Mouse (Mus musculus): ENCODE results near the gene Dmrt3. TPM values are rescaled to one million over a fixed set of nuclear protein-coding genes. Genes with fewer than 3 reads are reported as not detected.
A peak's percentile ranks its signal among the peaks of the same experiment; 100 is the strongest.

Gene Dmrt3
- polyA plus RNA-seq, 1 experiment from 2014 or later, result 0.80 TPM

DNA sequence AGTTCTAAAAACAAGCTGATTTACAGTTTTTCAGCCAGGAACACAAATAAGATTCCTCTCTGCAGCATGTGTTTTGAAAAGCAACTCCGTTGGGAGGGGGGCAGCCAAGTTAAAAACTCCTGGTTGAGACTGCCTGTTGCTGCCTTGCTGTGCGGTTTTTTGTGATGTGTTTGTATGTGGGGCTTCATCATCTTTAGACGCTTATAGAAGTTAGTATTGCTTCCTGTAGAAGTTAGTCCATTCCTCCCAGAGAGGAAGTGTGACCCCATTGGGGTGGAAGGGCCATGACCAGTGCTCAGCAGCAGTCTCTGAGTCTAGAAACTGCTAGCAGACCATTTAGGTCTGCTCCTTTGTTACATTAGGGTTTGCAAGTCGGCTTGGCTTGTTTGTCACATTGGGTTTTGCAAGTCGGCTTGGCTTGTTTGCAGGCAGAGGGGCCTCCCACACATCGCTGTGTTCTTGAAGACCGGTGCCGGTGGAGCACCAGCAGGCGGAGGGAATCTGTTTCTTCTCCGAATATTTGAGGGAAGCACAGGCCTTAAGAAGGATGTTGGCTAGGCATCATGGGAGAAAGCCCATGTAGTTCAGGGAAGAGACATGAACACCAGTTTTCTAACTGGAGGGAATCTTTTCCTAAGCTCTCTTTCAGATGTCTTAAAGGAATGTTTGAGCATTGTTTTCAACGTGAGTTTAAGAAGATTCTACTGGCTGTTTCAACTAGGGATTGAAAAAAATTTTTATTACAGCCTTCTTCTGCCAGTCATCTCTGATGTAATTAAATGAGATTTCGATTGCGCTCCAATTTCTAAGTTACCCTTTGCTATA, 3.6 kb downstream of the Dmrt3 start:
- DNase-seq (ENCODE audit: low spot score) (no peak), ATAC-seq (ENCODE audit: low FRiP score) (no peak)
- no peak overlapping the region for H3K27ac ChIP-seq
- H3K27me3 ChIP-seq (ENCODE audit: control insufficient read depth, insufficient read depth, low read length), result peaks cover 100% of the 10 kb centered on the region
- no peak overlapping the region for H3K4me3 ChIP-seq (replicated peaks; ENCODE audit: low read length)
- 5% methylated on average over 13 of the region's 13 CpGs for WGBS
- H3K9ac ChIP-seq, result no peak overlapping the region
- H3K36me3 ChIP-seq (replicated peaks; ENCODE audit: control insufficient read depth, insufficient read depth), result no peaks in the 10 kb centered on the region
- H3K4me1 ChIP-seq (replicated peaks; ENCODE audit: control insufficient read depth, insufficient read depth, low read length), result peaks cover 10% of the 10 kb centered on the region; the same call in 1 of the 2 replicates
- no peaks in the 10 kb centered on the region for H3K9me3 ChIP-seq (ENCODE audit: control insufficient read depth, low read length)
- no peak overlapping the region for H3K4me2 ChIP-seq (replicated peaks)

DNA sequence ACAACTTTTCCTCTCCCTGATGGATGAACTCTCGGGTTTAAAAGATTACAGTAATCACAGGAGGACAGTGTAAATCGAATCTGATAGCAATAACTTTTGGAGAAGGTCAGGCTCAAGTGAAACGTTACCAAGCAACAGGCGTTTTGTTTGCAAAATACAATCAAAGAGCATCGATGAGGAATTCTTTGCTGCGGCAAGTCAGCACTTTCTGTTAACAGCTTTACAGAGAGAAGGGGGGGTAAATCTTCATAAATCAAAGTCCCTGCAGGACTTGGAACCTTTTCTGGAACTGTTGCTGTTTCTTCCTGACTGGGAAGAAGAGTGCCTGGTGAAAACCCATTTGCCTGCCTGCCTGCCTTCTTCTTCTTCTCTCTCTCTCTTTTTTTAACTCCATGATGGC, 5.8 kb downstream of the Dmrt3 start:
- no peaks in the 10 kb centered on the region for H3K36me3 ChIP-seq (replicated peaks; ENCODE audit: control insufficient read depth, insufficient read depth)
- H3K9ac ChIP-seq, result no peak overlapping the region
- peaks cover 100% of the 10 kb centered on the region for H3K27me3 ChIP-seq (ENCODE audit: control insufficient read depth, insufficient read depth, low read length)
- H3K4me2 ChIP-seq (replicated peaks), result no peak overlapping the region
- ATAC-seq (ENCODE audit: low FRiP score) (no peak), DNase-seq (ENCODE audit: low spot score) (no peak)
- H3K9me3 ChIP-seq (ENCODE audit: control insufficient read depth, low read length), result no peaks in the 10 kb centered on the region
- no peak overlapping the region for H3K4me3 ChIP-seq (replicated peaks; ENCODE audit: low read length)
- H3K27ac ChIP-seq, result no peak overlapping the region
- H3K4me1 ChIP-seq (replicated peaks; ENCODE audit: control insufficient read depth, insufficient read depth, low read length), result peaks cover 2% of the 10 kb centered on the region; the same call in 1 of the 2 replicates
- WGBS, result 17% methylated on average over 6 of the region's 6 CpGs

DNA sequence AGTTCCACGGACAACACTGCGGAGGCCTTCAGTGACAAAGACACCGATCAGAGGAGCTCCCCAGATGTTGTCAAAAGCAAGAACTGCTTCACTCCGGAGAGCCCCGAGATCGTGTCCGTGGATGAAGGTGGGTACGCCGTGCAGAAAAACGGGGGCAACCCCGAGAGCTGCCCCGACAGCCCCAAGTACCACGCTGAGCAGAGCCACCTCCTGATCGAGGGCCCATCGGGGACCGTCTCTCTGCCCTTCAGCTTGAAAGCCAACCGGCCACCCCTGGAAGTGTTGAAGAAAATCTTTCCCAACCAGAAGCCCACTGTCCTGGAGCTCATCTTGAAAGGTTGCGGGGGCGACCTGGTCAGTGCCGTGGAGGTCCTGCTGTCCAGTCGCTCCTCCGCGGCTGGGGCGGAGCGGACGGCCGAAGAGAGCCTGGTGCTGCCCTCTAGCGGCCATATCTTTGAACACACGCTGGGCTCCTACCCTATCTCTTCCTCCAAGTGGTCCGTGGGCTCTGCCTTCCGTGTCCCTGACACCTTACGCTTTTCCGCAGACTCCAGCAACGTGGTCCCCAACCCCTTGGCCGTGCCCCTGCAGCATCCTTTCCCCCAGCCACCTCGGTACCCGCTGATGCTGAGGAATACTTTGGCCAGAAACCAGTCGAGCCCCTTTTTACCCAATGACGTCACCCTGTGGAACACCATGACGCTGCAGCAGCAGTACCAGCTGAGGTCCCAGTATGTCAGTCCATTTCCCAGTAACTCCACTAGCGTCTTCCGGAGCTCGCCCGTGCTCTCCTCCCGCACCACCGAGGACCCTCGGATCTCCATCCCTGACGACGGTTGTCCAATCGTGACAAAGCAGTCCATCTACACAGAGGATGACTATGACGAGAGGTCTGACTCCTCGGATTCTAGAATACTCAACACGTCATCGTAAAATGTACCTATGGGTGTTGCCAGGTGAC, 12.5 kb downstream of the Dmrt3 start:
- DNase-seq (ENCODE audit: low spot score) (peak; percentile 76), ATAC-seq (ENCODE audit: low FRiP score) (peak; percentile 37; the same call in 1 of the 2 replicates)
- peak overlapping the region; percentile 14; the same call in 1 of the 2 replicates for H3K4me3 ChIP-seq (replicated peaks; ENCODE audit: low read length)
- H3K4me2 ChIP-seq (replicated peaks), result peak overlapping the region; percentile 48
- no peak overlapping the region for H3K9ac ChIP-seq
- no peak overlapping the region for H3K27ac ChIP-seq
- peaks cover 94% of the 10 kb centered on the region for H3K27me3 ChIP-seq (ENCODE audit: control insufficient read depth, insufficient read depth, low read length)
- H3K4me1 ChIP-seq (replicated peaks; ENCODE audit: control insufficient read depth, insufficient read depth, low read length), result no peaks in the 10 kb centered on the region
- WGBS, result 28% methylated on average over 54 of the region's 54 CpGs
- H3K36me3 ChIP-seq (replicated peaks; ENCODE audit: control insufficient read depth, insufficient read depth), result no peaks in the 10 kb centered on the region
- H3K9me3 ChIP-seq (ENCODE audit: control insufficient read depth, low read length), result no peaks in the 10 kb centered on the region

DNA sequence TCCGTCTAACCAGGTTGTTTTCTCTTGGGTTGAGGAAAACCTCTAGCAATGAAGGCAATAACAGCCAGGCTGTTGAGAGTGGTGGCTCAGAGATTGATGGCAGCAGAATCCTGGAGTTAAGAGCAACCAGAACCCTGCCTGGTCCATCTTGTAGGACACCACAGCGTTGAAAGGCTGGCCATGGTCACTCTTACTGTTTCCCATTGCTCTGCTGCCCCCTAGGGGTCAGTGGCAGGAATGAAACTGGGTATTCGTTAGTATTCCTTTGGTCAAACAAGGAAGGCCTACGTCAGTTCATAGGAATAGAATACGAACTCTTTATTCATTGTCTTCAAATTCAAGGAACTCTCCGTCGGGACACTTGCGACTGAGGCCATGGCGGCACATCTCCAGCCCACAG, 18.4 kb downstream of the Dmrt3 start:
- DNase-seq (ENCODE audit: low spot score), result peak; percentile 74
- no peak overlapping the region for H3K4me3 ChIP-seq (replicated peaks; ENCODE audit: low read length)

DNA sequence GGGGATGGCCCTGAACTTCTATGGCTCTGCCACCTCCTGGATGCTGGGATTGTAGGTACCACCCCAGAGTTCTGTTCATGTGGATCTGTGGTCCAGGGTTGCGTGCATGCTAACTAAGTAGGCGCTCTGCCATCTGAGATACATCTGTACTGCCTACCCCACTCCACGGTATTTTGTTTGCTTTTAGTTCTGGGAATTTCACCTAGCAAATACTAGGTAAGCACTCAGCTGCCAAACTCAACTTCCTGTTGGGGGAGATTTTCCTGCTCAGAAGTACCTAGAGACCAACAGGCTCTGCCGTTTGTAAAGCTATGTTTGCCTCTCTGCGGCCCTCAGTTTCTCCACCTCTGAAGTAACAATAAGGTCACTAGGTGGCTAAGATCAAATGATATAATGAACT, 25.0 kb downstream of the Dmrt3 start:
- Histone ChIP-seq H3K27me3 (ENCODE audit: control insufficient read depth, insufficient read depth, low read length) (no peaks in the 10 kb centered on the region; the same call in 1 of the 2 replicates), H3K36me3 (replicated peaks; ENCODE audit: control insufficient read depth, insufficient read depth) (no peaks in the 10 kb centered on the region), H3K4me3 (replicated peaks; ENCODE audit: low read length) (no peak overlapping the region; the same call in 1 of the 2 replicates), H3K4me2 (replicated peaks) (peak overlapping the region; percentile 50), H3K9me3 (ENCODE audit: control insufficient read depth, low read length) (no peaks in the 10 kb centered on the region), H3K27ac (no peak overlapping the region), H3K4me1 (replicated peaks; ENCODE audit: control insufficient read depth, insufficient read depth, low read length) (no peaks in the 10 kb centered on the region), H3K9ac (no peak overlapping the region)
- ATAC-seq (ENCODE audit: low FRiP score) (no peak), DNase-seq (ENCODE audit: low spot score) (no peak)
- WGBS, result 93% methylated on average over 5 of the region's 5 CpGs

More for the DNA sequence above, 18.4 kb downstream of the Dmrt3 start:
- Histone ChIP-seq H3K4me1 (replicated peaks; ENCODE audit: control insufficient read depth, insufficient read depth, low read length) (no peaks in the 10 kb centered on the region), H3K27me3 (ENCODE audit: control insufficient read depth, insufficient read depth, low read length) (peaks cover 44% of the 10 kb centered on the region), H3K9me3 (ENCODE audit: control insufficient read depth, low read length) (no peaks in the 10 kb centered on the region), H3K9ac (no peak overlapping the region), H3K4me2 (replicated peaks) (no peak overlapping the region), H3K36me3 (replicated peaks; ENCODE audit: control insufficient read depth, insufficient read depth) (no peaks in the 10 kb centered on the region), H3K27ac (no peak overlapping the region)
- WGBS, result 13% methylated on average over 9 of the region's 9 CpGs
- ATAC-seq (ENCODE audit: low FRiP score), result no peak

DNA sequence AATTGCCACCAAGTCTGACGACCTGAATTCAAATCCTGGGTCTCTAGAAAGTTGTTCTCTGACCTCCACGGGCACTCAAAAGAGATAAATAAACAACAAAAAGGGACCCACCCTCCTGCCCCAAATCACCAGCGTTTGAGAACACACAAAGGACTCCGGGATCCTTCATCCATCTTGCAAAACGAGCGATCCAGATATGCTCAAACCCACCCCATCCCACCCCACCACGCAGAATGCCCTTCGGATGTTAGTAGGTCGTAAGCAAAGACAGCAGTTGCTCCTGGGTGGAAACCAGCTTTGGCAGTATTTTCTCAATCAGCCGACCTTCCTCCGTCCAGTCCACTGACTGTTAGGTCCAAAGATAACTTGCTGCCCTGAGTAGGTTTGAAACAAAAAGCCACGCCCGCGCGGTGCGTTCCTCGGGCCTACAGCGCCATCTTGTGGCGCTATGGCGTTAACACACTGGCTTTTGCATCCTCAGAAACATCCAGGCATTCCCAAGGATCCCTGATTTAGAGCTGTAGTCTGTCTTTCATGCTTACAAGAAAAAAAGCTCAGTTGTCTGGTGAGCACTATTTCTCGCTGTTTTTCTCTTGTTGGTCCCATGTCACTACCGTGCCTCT, 25.6 kb downstream of the Dmrt3 start:
- peak overlapping the region; percentile 51 for H3K9ac ChIP-seq
- WGBS, result 14% methylated on average over 22 of the region's 22 CpGs
- peak overlapping the region; percentile 50 for H3K4me2 ChIP-seq (replicated peaks)
- peak; percentile 93 for DNase-seq (ENCODE audit: low spot score)
- no peaks in the 10 kb centered on the region for H3K4me1 ChIP-seq (replicated peaks; ENCODE audit: control insufficient read depth, insufficient read depth, low read length)
- no peaks in the 10 kb centered on the region for H3K27me3 ChIP-seq (ENCODE audit: control insufficient read depth, insufficient read depth, low read length)
- peak; percentile 82 for ATAC-seq (ENCODE audit: low FRiP score)
- no peaks in the 10 kb centered on the region for H3K36me3 ChIP-seq (replicated peaks; ENCODE audit: control insufficient read depth, insufficient read depth)
- H3K27ac ChIP-seq, result no peak overlapping the region
- H3K4me3 ChIP-seq (replicated peaks; ENCODE audit: low read length), result peak overlapping the region; percentile 24
- H3K9me3 ChIP-seq (ENCODE audit: control insufficient read depth, low read length), result no peaks in the 10 kb centered on the region

DNA sequence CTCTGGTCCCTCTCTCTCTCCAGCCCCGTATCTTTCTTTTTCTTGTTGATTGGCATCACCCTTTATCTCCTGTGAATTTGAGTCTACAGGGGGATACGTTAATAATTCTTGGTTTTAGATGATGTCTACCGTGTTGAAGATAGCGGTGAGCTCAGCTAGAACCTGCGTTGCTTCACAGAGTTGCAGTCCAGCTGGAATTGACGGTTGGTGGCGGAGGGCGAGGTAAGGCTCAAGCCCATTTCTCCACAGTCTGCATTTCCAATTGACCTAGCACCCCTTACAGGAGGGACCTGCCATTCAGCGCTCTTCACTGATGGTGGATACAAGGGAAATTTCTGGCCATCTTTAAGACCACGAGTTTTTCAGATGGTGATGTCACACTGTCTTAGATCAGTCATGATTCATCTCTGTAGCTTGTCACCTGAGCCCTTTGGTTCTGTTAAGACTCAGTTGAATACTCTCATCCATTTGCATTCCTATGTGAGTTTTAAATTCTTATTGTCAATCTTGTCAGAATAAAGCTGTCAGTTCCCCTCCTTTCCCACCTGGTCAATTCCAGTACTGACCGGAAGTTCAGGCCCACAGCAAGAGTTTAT, 28.8 kb downstream of the Dmrt3 start:
- DNase-seq (ENCODE audit: low spot score), result no peak
- H3K27me3 ChIP-seq (ENCODE audit: control insufficient read depth, insufficient read depth, low read length), result no peaks in the 10 kb centered on the region
- no peak for ATAC-seq (ENCODE audit: low FRiP score)
- H3K9ac ChIP-seq, result no peak overlapping the region
- WGBS, result 74% methylated on average over 11 of the region's 11 CpGs
- no peak overlapping the region for H3K27ac ChIP-seq
- no peaks in the 10 kb centered on the region for H3K9me3 ChIP-seq (ENCODE audit: control insufficient read depth, low read length)
- H3K36me3 ChIP-seq (replicated peaks; ENCODE audit: control insufficient read depth, insufficient read depth), result no peaks in the 10 kb centered on the region
- H3K4me3 ChIP-seq (replicated peaks; ENCODE audit: low read length), result no peak overlapping the region
- no peak overlapping the region for H3K4me2 ChIP-seq (replicated peaks)
- H3K4me1 ChIP-seq (replicated peaks; ENCODE audit: control insufficient read depth, insufficient read depth, low read length), result no peaks in the 10 kb centered on the region

DNA sequence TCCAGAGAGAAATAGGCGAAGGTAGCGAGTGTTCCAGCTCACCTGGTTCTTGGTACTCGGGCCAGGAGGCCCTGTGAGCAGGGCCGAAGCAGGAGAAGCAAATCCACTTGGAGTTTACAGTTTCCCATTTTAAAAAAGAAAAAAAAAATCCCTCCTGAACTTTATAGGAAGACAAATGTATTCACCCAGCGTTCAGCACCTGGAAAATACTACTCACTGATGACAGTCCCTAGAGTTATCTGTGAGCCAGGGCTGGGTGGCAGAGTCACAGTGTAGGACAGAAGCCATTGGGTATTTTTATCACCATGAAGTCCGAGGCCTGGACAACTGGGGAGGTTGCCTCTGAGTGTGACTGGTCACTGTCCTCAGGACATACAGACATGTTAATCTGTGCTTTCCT, 31.7 kb downstream of the Dmrt3 start:
- DNase-seq (ENCODE audit: low spot score) (no peak), ATAC-seq (ENCODE audit: low FRiP score) (no peak)
- Histone ChIP-seq H3K4me3 (replicated peaks; ENCODE audit: low read length) (no peak overlapping the region), H3K27me3 (ENCODE audit: control insufficient read depth, insufficient read depth, low read length) (no peaks in the 10 kb centered on the region), H3K9ac (no peak overlapping the region), H3K36me3 (replicated peaks; ENCODE audit: control insufficient read depth, insufficient read depth) (no peaks in the 10 kb centered on the region), H3K4me2 (replicated peaks) (no peak overlapping the region), H3K9me3 (ENCODE audit: control insufficient read depth, low read length) (no peaks in the 10 kb centered on the region), H3K4me1 (replicated peaks; ENCODE audit: control insufficient read depth, insufficient read depth, low read length) (no peaks in the 10 kb centered on the region), H3K27ac (no peak overlapping the region)
- WGBS, result 92% methylated on average over 6 of the region's 6 CpGs
